Mouse (Mus musculus): ENCODE results near the gene Hmga1b. TPM values are rescaled to one million over a fixed set of nuclear protein-coding genes. Genes with fewer than 3 reads are reported as not detected.
A peak's percentile ranks its signal among the peaks of the same experiment; 100 is the strongest.
"Not testable (repeated sequence)": the region's sequence is repeated elsewhere in the genome, so short reads cannot be mapped to it uniquely, and the experiment has no call there.

Gene Hmga1b
- polyA plus RNA-seq, 1 experiment, result 14.9 TPM

DNA sequence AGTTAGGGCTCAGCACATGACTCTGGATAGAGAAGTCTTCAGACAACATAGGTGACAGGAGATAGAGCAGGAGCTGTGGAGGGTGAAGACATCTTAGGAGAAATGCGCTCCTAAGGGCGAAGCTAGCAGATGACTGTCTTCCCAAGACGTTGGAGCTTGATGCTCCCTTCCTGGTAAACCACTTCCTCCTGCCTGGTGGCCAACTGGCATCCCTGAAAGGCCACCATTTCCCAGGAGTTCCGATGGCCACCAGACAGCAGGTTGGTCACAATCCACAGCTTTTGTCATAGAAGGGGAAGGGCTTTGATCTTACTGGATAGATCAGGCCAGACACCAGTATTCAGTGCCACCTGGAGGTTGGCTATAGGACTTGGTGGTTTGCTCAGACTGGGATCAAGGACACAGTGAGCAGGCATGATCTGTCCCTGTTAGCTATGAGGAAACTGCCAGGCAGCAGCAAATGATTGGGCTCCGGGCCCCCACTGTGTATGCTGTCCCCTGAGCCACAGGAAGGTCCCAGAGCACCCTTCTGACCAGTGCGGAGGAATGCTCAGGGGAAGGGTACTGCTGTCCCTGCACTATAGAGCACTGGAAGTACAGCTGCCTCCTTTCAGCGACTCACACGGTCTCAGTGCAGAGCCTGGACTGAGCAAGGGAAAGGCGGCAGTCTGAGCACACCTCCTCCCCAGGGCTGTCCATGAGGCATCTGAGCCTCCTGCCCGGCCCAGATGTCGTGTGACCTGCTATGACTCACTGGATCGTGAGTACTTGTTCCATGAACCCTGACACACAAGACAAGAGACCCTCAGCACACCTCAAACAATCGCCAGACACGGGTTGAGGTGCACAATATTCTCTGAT is 553 bp upstream of the Hmga1b start:
- Histone ChIP-seq H3K4me3 (ENCODE audit: insufficient read depth, low read depth, low read length) (no peak overlapping the region), H3K4me1 (ENCODE audit: control insufficient read depth, insufficient read depth, insufficient read length, low read length) (no peaks in the 10 kb centered on the region), H3K27ac (replicated peaks; ENCODE audit: low read depth, low read length) (no peak overlapping the region)

DNA sequence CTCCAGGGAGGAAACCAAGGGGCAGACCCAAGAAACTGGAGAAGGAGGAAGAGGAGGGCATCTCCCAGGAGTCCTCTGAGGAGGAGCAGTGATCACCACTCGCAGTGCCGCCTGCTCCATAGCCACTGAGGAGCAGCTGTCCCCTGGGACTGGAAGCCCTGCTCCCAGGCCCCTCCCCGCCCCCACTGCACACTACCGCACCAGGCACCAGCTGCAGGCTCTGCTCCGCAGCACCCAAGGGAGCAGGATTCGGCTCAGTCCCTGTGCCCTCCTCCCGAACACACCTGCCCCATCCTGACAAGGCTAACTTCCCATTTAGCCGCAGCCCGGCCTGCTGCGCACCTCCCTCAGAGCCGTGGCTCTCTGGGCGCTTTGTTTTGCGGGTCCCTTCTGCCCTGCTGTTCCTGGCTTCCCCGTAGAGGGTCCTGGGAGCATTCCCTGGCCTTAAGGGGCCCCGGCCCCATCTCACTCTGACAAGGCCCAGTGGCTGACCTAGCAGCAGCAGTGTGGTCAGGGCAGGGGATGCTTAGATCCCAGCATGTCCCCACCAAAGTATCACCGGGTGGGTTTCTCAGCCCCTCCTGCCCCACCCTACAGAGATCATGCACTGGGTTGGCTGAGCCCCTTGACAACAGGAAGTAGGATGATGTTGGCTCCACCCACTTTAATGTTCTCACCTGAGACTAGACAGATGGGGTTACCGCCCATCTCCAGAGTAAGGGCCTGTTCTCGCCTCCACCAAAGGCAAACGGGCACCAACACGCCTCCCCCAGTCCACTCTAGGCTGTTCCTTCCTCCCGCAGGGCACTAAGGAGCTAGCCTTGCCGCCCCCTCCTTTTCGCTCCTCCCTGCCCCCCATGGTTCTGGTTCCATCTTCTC is 766 bp downstream of the Hmga1b start:
- not testable (repeated sequence) for H3K27ac ChIP-seq (replicated peaks; ENCODE audit: low read depth, low read length); H3K4me1 ChIP-seq (ENCODE audit: control insufficient read depth, insufficient read depth, insufficient read length, low read length); H3K4me3 ChIP-seq (ENCODE audit: insufficient read depth, low read depth, low read length)

DNA sequence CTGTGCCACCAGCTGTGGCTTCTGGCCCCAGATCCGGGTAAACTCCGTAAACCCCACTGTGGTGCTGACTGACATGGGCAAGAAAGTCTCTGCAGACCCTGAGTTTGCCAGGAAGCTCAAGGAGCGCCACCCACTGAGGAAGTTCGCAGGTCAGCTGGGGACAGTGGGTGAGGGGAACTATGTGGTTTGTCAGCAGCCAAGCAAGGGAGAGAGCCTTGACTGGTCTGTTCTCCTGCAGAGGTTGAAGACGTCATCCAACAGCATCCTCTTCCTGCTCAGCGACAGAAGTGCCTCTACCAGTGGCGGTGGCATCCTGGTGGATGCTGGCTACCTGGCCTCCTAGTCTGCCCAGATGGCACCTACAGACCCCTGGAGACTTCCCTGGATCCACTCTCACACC is 4.4 kb downstream of the Hmga1b start:
- not testable (repeated sequence) for H3K27ac ChIP-seq (replicated peaks; ENCODE audit: low read depth, low read length); H3K4me3 ChIP-seq (ENCODE audit: insufficient read depth, low read depth, low read length)

DNA sequence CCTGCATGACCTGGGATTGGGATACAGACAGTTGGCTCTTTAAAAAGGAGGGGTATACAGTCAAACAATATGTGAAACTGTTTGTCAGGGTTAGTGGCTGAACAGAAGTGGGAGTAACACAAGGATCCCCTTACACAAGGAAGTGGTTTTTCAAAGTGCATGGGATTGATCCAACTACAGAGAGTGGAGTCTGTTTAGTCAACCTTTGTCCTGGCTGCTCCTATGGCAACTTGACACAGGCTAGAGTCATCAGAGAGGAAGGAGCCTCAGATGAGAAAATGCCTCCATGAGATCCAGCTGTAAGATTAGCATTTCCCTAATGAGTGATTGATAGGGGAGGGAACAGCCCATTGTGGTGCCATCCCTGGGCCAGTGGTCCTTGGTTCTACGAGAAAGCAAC is 5.6 kb downstream of the Hmga1b start:
- Histone ChIP-seq H3K4me3 (ENCODE audit: insufficient read depth, low read depth, low read length) (no peak overlapping the region), H3K4me1 (ENCODE audit: control insufficient read depth, insufficient read depth, insufficient read length, low read length) (no peaks in the 10 kb centered on the region), H3K27ac (replicated peaks; ENCODE audit: low read depth, low read length) (no peak overlapping the region)

More for the DNA sequence above, 4.4 kb downstream of the Hmga1b start:
- H3K4me1 ChIP-seq (ENCODE audit: control insufficient read depth, insufficient read depth, insufficient read length, low read length), result not testable (repeated sequence)

DNA sequence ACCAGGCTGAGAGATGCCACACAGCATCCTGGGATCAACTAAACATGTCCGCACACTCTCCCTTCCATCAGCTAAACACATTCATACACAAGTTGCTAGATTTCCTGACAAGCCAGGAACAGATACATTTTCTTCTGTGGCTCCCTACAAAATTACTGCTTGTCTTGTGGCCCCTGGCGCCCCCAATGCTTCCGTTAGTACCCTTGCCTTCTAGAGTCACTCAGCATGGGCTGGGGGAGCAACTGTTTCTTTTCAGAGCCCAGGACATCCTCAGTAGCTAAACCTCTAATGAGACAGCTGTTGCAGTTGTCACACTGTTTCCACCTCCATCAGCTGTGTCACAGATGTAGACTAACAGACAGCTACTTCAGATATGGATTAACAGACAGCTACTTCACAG is 10.2 kb downstream of the Hmga1b start:
- Histone ChIP-seq H3K4me1 (ENCODE audit: control insufficient read depth, insufficient read depth, insufficient read length, low read length) (no peaks in the 10 kb centered on the region), H3K4me3 (ENCODE audit: insufficient read depth, low read depth, low read length) (no peak overlapping the region), H3K27ac (replicated peaks; ENCODE audit: low read depth, low read length) (no peak overlapping the region)

GRCm38 (mm10) chr11:120773463-120774190 is 11.0 kb downstream of the Hmga1b start:
- H3K4me3 ChIP-seq (ENCODE audit: insufficient read depth, low read depth, low read length), result no peak overlapping the region
- no peaks in the 10 kb centered on the region for H3K4me1 ChIP-seq (ENCODE audit: control insufficient read depth, insufficient read depth, insufficient read length, low read length)
- H3K27ac ChIP-seq (replicated peaks; ENCODE audit: low read depth, low read length), result no peak overlapping the region

- no peaks in the 10 kb centered on the region for H3K4me1 ChIP-seq (ENCODE audit: control insufficient read depth, insufficient read depth, insufficient read length, low read length)
- H3K4me3 ChIP-seq (ENCODE audit: insufficient read depth, low read depth, low read length), result no peak overlapping the region
- H3K27ac ChIP-seq (replicated peaks; ENCODE audit: low read depth, low read length), result no peak overlapping the region
Measured at GRCm38 (mm10) chr11:120775774-120776469, 13.3 kb downstream of the Hmga1b start.

- H3K27ac ChIP-seq (replicated peaks; ENCODE audit: low read depth, low read length), result no peak overlapping the region
- H3K4me1 ChIP-seq (ENCODE audit: control insufficient read depth, insufficient read depth, insufficient read length, low read length), result no peaks in the 10 kb centered on the region
- no peak overlapping the region for H3K4me3 ChIP-seq (ENCODE audit: insufficient read depth, low read depth, low read length)
Measured at GRCm38 (mm10) chr11:120777123-120777522, 14.5 kb downstream of the Hmga1b start.

DNA sequence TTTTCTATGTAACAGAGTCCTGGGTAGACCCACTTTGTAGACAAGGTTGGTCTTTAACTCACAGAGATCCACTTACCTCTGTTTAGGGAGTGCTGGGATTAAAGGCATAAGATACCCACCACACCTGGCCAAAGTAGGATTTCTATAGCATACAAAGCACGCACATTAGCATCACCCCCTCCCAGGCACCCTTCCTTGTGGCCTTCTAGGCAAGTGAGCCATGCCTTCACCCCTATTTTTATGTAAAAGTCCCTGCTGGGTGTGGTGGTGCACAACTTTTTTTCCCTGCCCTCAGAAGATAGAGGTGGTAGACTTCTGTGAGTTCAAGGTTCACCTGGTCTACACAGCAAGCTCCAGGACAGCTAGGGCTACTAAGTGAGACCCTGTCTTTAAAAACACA is 17.3 kb downstream of the Hmga1b start:
- peaks cover 4% of the 10 kb centered on the region for H3K4me1 ChIP-seq (ENCODE audit: control insufficient read depth, insufficient read depth, insufficient read length, low read length)

GRCm38 (mm10) chr11:120781361-120781760 is 18.8 kb downstream of the Hmga1b start:
- not testable (repeated sequence) for H3K4me3 ChIP-seq (ENCODE audit: insufficient read depth, low read depth, low read length); H3K27ac ChIP-seq (replicated peaks; ENCODE audit: low read depth, low read length); H3K4me1 ChIP-seq (ENCODE audit: control insufficient read depth, insufficient read depth, insufficient read length, low read length)

More for the DNA sequence above, 17.3 kb downstream of the Hmga1b start:
- Histone ChIP-seq H3K4me3 (ENCODE audit: insufficient read depth, low read depth, low read length) (no peak overlapping the region), H3K27ac (replicated peaks; ENCODE audit: low read depth, low read length) (no peak overlapping the region)

GRCm38 (mm10) chr11:120783426-120784063 is 21.0 kb downstream of the Hmga1b start:
- peak overlapping the region; percentile 41; the same call in 1 of the 2 replicates for H3K27ac ChIP-seq (replicated peaks; ENCODE audit: low read depth, low read length)
- H3K4me3 ChIP-seq (ENCODE audit: insufficient read depth, low read depth, low read length), result peak overlapping the region; percentile 99
- peaks cover 9% of the 10 kb centered on the region for H3K4me1 ChIP-seq (ENCODE audit: control insufficient read depth, insufficient read depth, insufficient read length, low read length)

DNA sequence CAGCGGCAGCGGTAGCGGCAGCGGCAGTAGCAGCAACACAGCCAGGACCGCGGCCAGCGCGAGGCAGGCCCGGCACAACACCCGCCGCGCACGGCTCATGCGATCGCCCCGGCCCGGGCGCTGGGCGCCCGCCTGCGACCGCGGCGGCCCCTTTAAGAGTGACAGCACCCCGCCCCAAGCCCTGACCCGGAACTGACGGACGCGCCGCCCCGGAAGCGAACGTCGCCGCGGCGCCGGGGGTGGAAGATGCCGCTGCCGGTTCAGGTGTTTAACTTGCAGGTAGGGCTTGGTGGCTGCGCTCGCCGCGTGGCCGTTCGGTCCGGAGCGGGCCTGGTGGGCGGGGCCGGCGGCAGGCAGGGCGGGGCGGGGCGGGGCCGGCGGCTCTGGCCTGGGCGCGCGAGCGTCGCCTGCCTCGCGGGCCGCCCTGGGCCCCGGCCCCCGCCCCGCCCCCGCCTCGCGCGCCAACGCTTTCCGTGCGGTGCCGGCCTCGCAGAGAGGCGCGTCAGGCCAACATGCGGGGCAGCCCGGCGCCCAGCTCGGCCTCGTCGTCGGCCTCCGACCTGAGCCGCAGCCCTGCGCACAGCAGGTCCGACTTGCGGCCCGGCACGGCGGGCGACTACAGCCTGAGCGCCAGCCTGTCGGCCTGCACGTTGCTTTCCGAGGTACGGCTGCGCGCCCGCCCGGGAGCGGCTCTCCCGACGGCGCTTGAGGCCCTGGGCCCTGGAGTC is 21.6 kb downstream of the Hmga1b start, which contains the start of the genes Rfng and Gps1:
Gene Rfng, minus strand, starts transcription at position 144 of the 728 bp plus-strand sequence.
Gene Gps1, plus strand, starts transcription at position 209 of the 728 bp plus-strand sequence.
- peaks cover 9% of the 10 kb centered on the region for H3K4me1 ChIP-seq (ENCODE audit: control insufficient read depth, insufficient read depth, insufficient read length, low read length)
- peak within 1 kb of the TSS; percentile 99 for H3K4me3 ChIP-seq (ENCODE audit: insufficient read depth, low read depth, low read length)
- H3K27ac ChIP-seq (replicated peaks; ENCODE audit: low read depth, low read length), result peak within 1 kb of the TSS; percentile 41; the same call in 1 of the 2 replicates

- peaks cover 9% of the 10 kb centered on the region for H3K4me1 ChIP-seq (ENCODE audit: control insufficient read depth, insufficient read depth, insufficient read length, low read length)
- peak overlapping the region; percentile 98 for H3K4me3 ChIP-seq (ENCODE audit: insufficient read depth, low read depth, low read length)
- no peak overlapping the region for H3K27ac ChIP-seq (replicated peaks; ENCODE audit: low read depth, low read length)
Measured at GRCm38 (mm10) chr11:120785145-120785544, 22.6 kb downstream of the Hmga1b start.

Data from brown adipose tissue, adult 24 weeks (tissue).